Mouse (Mus musculus) bone marrow, adult 2 months (tissue): Measurements from ENCODE around the gene Tmed8.

ENCODE experiments used
- CTCF ChIP-seq: fragments of 200-500 bp; IDR thresholded peaks from 2 replicates; pipeline ENCODE4 v1.5.1; 2011; ENCODE audit warnings: low read length, control low read depth; ENCODE audit not compliant: control insufficient read depth, insufficient read depth
- POLR2A ChIP-seq: fragments of 200-500 bp; IDR thresholded peaks from 2 replicates; pipeline ENCODE4 v1.6.1; 2011; ENCODE audit warnings: low read depth, mild to moderate bottlenecking, control low read depth, low read length, borderline replicate concordance; ENCODE audit not compliant: control insufficient read depth

DNA sequence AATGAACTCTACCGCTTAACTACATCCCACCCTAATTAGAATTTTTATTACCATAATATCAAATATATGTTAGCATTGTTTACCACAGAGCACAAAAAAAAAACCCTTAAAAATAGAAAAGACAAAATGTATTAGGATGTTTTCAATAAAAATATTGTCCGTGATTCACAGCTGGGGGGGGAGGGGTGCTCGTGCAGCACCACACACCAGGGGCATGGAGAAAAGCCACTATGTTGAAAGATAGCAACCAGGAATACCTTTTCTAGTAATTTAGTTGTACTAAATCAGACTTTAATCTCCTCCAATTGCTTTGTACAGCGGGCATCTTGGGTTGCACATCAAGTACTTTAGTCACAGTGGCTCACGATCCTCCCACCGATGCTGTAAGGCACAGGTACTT is 1.5 kb downstream of the Tmed8 start:
- TF ChIP-seq CTCF, result no peak
- no peak for TF ChIP-seq POLR2A
